Mouse (Mus musculus) retina, adult 2 months (tissue): ENCODE measurements around the gene Gja8.
A peak's percentile ranks its signal among the peaks of the same experiment; 100 is the strongest.

Experiments
- DNase-seq: peaks from one replicate; pipeline ENCODE4 v3.0.0-alpha.2; 2012; ENCODE audit warnings: low read depth, low spot score

Gene Gja8

GRCm38 (mm10) chr3:96925920-96926319, at the start of gene Gja8:
Gene Gja8, minus strand, starts transcription at chr3:96926020.
- DNase-seq, result no peak

- no peak for DNase-seq
Measured at GRCm38 (mm10) chr3:96974467-96974866, 48.6 kb upstream of the Gja8 start.

- no peak for DNase-seq
Measured at GRCm38 (mm10) chr3:96970986-96971385, 45.2 kb upstream of the Gja8 start.

DNA sequence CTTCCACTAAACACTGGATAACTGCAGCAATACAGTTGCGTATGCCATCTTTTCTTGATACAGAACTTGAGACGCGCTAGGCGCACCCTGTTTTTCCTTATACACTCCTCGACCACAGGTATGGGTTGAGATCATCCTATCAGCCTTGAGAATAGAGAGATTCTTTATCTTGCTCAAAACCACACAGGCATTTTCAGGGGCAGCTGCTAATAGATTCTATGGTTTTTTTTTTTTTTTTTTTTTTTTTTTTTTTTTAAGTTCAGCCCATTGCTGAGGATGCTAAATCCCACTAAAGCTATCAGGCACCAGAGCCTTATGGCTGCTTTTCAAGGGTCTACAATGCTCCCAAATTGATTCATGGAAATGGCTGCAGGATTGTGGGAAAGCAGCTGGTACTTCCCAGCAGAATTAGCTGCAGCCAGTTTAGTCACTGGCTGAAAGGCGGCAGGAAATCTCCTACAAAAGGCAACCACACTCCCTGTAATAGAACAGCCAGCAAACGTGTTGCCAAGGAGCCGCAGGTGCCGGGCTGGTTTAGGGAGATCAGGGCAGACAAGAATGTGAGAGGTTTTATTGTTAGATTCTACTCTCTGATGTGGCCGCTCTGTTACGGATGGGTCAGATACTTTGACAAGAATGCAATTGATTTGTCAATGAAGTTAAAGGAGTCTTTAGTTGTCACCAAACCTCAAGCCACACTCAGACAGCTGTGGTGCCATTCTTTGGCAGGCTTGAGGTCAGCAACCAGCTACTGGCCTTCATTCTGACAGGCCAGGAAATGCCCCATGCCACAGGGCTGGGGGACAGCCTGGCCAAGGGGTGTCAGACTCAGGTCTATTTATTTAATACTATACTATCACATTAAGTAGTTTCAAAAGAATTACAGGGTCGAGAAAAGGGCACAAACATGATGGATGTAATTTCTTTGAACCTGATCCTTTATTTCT, 37.5 kb upstream of the Gja8 start:
- no peak for DNase-seq

DNA sequence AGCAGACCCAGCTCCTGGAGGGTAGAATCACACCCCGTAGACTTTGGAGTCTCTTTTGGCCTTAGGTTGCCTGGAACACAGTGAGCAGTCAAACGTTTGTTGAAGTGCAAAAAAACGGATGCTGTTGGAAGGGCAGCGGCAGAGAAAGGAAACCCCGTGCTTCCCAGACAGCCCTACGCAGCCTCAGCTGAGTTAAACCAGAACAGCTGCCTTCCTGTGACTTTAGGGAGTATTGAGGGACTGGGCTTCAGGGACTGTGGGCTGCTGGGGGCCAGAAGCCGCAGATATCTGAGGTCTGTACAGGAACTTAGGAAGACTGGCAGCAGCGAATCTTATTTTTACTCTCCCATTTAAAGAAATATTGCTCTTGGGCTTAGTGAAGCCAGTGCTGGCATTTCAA, 34.8 kb upstream of the Gja8 start:
- DNase-seq, result no peak

DNA sequence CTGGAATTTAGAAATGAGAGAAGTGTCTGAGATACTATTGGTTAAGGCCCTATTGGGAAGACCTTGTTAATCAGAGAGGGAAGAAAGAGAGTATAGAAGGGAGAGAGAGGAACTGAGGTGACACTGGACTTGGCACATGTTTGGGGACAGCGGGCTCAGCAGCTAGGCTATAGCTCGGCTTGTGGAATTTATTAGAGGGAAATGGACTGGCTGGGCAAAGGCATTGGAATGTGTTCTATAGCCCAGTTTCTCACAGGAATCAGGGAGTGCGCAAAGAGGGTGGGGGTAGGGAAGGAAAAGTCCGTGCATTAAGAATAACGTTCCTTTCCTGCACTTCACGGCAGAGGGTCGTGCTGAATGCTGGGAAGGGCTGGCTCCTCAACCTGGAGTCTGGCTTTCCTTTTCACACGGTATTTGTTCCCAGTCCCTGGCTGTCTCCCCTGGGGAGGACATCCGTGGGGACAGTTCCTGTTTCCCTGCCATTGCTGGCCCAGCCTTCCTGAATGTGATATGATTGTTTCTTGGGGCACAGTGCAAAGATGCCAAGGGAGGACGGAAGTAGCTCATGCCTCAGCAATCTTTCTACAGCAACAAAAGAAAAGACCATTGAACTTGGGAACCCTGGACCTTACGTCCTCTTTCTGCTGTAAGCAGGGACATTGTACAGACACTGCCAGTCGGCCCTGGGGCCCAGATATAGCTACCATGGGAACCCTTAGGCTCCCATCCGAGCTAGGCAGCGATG, 27.8 kb upstream of the Gja8 start:
- no peak for DNase-seq

GRCm38 (mm10) chr3:96942706-96943105, 16.9 kb upstream of the Gja8 start:
- no peak for DNase-seq

DNA sequence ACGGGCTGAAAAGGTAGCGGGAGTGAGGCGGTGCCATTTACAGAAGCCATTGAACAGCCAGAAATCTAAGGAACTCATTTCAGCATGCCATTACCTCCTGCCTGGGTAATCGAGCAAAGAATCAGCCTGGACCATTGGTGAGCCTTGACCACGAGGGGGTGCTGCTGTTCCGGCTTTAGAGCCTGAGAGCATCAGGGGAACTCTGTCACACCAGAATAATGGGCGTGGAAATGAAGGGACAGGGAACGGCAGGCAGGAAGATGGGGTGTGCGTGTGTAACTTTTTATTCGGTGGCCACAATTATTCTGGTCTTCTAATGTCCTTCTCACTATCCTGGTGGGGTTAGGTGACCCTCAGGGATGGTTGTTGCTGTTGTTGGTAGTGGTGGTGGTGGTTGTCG, 12.9 kb upstream of the Gja8 start:
- DNase-seq, result peak; percentile 57

GRCm38 (mm10) chr3:96937606-96938005, 11.8 kb upstream of the Gja8 start:
- DNase-seq, result no peak

GRCm38 (mm10) chr3:96936241-96936640, 10.4 kb upstream of the Gja8 start:
- peak; percentile 45 for DNase-seq

DNA sequence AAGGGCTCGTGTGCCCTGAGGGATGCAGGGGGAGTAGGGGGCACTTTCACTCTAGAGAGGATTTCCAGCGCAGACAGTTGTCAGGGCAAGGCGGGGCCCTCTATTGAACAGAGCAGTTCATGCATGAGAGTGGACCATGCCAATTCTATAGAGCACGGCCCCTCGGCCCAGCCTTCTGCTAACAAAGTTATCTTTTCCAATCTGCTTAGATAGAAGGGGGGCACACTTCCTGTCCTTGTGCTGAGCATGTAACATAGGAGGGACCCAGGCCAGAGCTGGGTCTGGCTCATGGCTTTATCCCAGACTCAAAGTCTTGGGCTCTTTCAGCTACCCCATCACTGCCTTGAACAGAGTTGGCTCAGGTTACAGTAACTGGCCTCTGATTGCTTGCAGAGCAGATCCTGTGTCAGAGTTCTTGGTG, 5.5 kb upstream of the Gja8 start:
- no peak for DNase-seq

DNA sequence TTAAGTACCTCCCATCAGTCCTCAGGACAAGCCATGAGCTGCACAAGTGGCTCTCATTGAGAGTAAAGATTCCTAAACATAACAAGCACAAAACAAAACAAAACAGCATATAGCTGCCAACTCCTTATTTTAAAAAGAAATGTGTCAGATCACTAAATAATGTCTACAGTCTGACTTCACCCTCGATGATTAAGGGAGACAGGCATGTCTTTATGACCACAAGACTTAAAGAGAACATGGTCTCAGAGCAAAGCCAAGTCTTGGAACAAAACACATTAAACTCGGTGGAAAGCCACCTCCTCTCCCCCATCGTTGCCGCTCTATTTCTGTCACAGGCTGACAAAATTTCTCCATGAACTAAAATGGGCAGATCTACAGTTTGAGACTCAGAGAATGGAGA, 1.2 kb downstream of the Gja8 start:
- no peak for DNase-seq

GRCm38 (mm10) chr3:96920991-96921390, 4.8 kb downstream of the Gja8 start:
- DNase-seq, result no peak

DNA sequence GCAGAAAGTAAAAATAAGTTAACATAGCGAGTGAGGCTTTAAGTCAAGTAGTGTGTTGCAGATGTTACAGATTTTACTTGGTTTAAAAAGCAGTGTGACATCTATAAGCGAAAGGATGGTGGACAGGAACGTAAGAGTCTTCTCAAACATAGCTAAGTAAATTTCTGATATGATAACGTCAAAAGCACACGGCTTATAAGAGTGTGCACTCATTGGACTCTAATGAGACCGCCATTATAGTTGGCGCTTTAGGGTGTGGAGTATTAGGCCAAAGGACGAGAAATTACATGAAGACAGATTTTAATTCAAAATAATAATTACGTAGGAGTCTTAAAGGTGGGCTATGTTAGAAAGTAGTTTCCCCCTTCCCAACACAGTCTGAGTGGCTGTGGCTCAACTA, 20.2 kb downstream of the Gja8 start:
- DNase-seq, result no peak

GRCm38 (mm10) chr3:96904851-96905541, 20.8 kb downstream of the Gja8 start, which contains the start of gene Gpr89:
Gene Gpr89, minus strand, starts transcription at chr3:96905346.
- DNase-seq, result peak; percentile 90

- DNase-seq, result no peak
Measured at GRCm38 (mm10) chr3:96904393-96904792, 21.4 kb downstream of the Gja8 start, which contains the start of gene Gja5. Gene Gja5, plus strand, starts transcription at chr3:96904693.

DNA sequence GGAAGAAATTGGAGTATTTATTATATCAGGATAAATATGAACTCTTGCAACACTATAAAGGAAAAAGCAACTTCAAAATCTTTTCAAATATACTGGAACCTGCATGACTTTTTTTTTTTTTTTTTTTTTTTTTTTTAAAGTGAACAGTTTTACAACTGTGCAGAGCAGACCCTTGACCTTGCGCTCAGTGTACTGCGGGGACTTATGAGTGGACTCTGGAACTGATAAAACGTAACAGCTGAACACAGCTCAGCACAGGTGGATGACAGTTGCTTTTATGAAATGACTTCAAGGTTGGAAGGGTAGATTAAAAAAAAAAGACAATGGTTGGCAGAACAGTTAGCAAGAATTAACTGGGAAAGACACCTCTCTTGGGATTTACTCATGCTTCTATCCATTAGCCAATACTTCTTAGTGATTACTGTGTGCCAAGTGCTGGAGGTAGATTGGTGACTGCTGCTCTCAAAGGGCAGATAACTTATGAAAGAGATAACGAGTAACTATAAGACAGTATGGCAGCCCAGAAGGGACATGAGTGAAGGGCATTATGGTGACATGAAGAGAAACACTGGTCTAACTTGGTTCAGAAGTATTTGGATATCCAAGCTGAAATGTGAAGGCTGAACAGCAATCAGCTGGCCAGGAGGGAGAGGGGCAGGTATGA, 23.4 kb downstream of the Gja8 start:
- DNase-seq, result no peak

DNA sequence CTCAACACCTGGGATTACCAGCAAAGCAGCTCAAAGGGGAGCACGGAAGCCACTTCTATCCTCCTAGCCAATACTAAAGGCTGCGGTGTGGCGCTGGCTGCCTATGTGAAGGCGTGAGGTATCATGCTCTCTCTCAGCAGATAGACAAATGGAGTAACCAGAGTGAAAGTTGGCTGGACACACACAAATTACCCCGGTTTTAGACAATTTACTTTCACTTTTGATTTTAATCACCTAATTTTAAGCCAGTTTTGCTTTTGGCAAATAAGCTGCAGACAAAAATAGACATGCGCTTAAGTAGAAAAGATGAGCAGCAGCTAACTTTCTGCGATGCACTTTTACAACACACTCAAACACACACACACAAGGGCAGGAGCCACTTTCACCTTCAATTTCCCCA, 42.1 kb downstream of the Gja8 start:
- no peak for DNase-seq

- DNase-seq, result no peak
Measured at GRCm38 (mm10) chr3:96882061-96882849, 43.6 kb downstream of the Gja8 start.

- no peak for DNase-seq
Measured at GRCm38 (mm10) chr3:96881557-96881956, 44.3 kb downstream of the Gja8 start.

DNA sequence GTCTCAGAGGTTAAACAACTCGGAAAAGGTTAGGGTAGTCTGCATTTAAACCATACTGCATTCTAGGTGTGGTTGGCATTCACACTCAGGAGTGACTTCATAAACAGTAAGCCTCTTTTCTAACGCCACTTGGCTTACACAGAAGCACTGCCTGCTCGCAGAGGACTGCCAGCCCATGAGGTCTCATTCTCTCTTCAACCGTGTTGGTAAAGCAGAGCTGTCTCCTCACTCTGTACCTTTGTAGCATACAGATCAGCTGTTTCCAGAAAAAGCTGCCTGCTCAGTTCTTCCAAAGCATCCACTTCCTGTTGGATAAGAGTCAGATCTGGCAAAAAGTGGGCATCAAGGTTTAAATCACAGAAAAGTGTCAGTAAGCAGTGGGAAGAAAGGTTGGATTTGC, 45.4 kb downstream of the Gja8 start:
- no peak for DNase-seq
